ENCODE assay signal across 10 mouse cellular contexts in genomic region chr3:142645949-142646348, GRCm38 (mm10). TPM values are rescaled to one million over a fixed set of nuclear protein-coding genes. Genes with fewer than 3 reads are reported as not detected.
A peak's percentile ranks its signal among the peaks of the same experiment; 100 is the strongest.
DNase-seq lines count a peak whose midpoint lies in the region; ATAC-seq and TF ChIP-seq lines count a peak whose summit lies in the region.
"Not testable (repeated sequence)": the region's sequence is repeated elsewhere in the genome, so short reads cannot be mapped to it uniquely, and the experiment has no call there.
"Had no signal": no experiment of that assay in that cellular context is flagged by ENCODE, and none has a peak within 500 bp of the region (broad histone marks: within the 10 kb centered on the region; RNA-seq: fewer than 3 reads in every experiment).

No protein-coding gene starts in this region.

- not testable (repeated sequence) for H3K27me3 ChIP-seq in G1E (ENCODE audit: insufficient read depth, low read length); lung, postnatal 0 days (replicated peaks; ENCODE audit: insufficient read depth, low read length)

- WGBS in lung, postnatal 0 days, result 2% methylated on average over 2 of the region's 2 CpGs

- H3K4me3 ChIP-seq in G1E (ENCODE audit: low read depth, low read length); layer of hippocampus, adult 2 months; lung, postnatal 0 days (ENCODE audit: low read depth, low read length): not testable (repeated sequence)

- ATAC-seq in G1E (ENCODE audit: extremely low read depth, insufficient number of reproducible peaks, low FRiP score, poor library complexity, severe bottlenecking); lung, postnatal 0 days: not testable (repeated sequence)

- H3K4me1 ChIP-seq in G1E (ENCODE audit: insufficient read depth, low read depth, low read length); lung, postnatal 0 days (ENCODE audit: insufficient read depth, low read depth, low read length): not testable (repeated sequence)

- H3K9me3 ChIP-seq in G1E (replicated peaks); lung, postnatal 0 days (ENCODE audit: low read length): not testable (repeated sequence)

- not testable (repeated sequence) for H3K4me2 ChIP-seq in lung, postnatal 0 days (replicated peaks; ENCODE audit: low read depth, low read length)

- not testable (repeated sequence) for H3K9ac ChIP-seq in lung, postnatal 0 days (replicated peaks; ENCODE audit: low read depth)

- peak; percentile 15 for DNase-seq in G1E (ENCODE audit: low spot score)
- peak; percentile 67 for DNase-seq in c-Kit-positive CD71-negative TER-119-negative erythroid progenitor cells, embryonic 14.5 days (ENCODE audit: low read depth)
- DNase-seq in fibroblast of lung, adult 2 months (ENCODE audit: low read depth), result peak; percentile 73
- DNase-seq in heart, postnatal 4 days, result peak; percentile 78
- peak; percentile 56 to 80 for DNase-seq in layer of hippocampus, adult 2 months (ENCODE audit: low spot score in 2 of 2)
- peak; percentile 75 for DNase-seq in lung, postnatal 0 days (ENCODE audit: low spot score)
- peak; percentile 38 for DNase-seq in retina, postnatal 7 days (ENCODE audit: low read depth, low spot score)
- peak; percentile 31 to 68 for DNase-seq in thymus, postnatal 36 days

- peak; percentile 44; the same call in 1 of the 2 replicates for TF ChIP-seq CTCF in G1E (IDR thresholded peaks at IDR 0.05; ENCODE audit: low read depth, low read length)
- TF ChIP-seq CTCF in layer of hippocampus, adult 2 months (conservative IDR thresholded peaks at IDR 0.05), result peak; percentile 83
- peak; percentile 74 for TF ChIP-seq CTCF in lung, postnatal 0 days (IDR thresholded peaks at IDR 0.05)

- not testable (repeated sequence) for H3K36me3 ChIP-seq in G1E (replicated peaks); lung, postnatal 0 days (ENCODE audit: insufficient read depth, low read length)

- H3K27ac ChIP-seq in layer of hippocampus, adult 2 months; lung, postnatal 0 days (ENCODE audit: low read length): not testable (repeated sequence)

- TF ChIP-seq EP300 in lung, postnatal 0 days (IDR thresholded peaks at IDR 0.05), result not testable (repeated sequence)

RNA-seq across cellular contexts. Expression of gene Gbp2, which starts 25.5 kb away (rescaled TPM):
- total RNA-seq in G1E (2014; fragmentation: Nextera tagmentation) (0.29 and 0.30 TPM in 2 replicates), G1E (2017) (0.46 and 0.87 TPM in 2 replicates)
- not detected in 2 replicates for polyA plus RNA-seq in G1E (2012)
- total RNA-seq in heart, postnatal 4 days (2021), result 1 to 10 TPM; 4.5 to 5.5 TPM
- total RNA-seq in layer of hippocampus, adult 2 months (2021), result 1 to 10 TPM; 1.8 to 2.3 TPM
- polyA plus RNA-seq in lung, postnatal 0 days (2015; fragmentation: Nextera tagmentation; extraction: Ambion mirVana), result 8.3 and 9.5 TPM in 2 replicates

RNA-seq across cellular contexts. Expression of gene Gbp2b, which starts 51.3 kb away (rescaled TPM):
- 0.44 TPM in 1 of 2 replicates, not detected in the other for total RNA-seq in G1E (2014; fragmentation: Nextera tagmentation)
- 0.41 and 0.44 TPM in 2 replicates for total RNA-seq in G1E (2017)
- polyA plus RNA-seq in G1E (2012), result not detected in 2 replicates
- under 1 TPM in 1 of 2 experiments, not detected in 1; 0.09 TPM for total RNA-seq in heart, postnatal 4 days (2021)
- not detected for total RNA-seq in layer of hippocampus, adult 2 months (2021)
- polyA plus RNA-seq in lung, postnatal 0 days (2015; fragmentation: Nextera tagmentation; extraction: Ambion mirVana), result 0.05 TPM in 2 replicates
- polyA plus RNA-seq: hindbrain, embryonic 13.5 days; midbrain, embryonic 12.5 days had no signal

RNA-seq across cellular contexts. Expression of gene Kyat3, which starts 54.9 kb away (rescaled TPM):
- total RNA-seq in G1E (2014; fragmentation: Nextera tagmentation) (not detected in 2 replicates), G1E (2017) (0.17 and 0.22 TPM in 2 replicates)
- polyA plus RNA-seq in G1E (2012), result not detected in 2 replicates
- 1 to 10 TPM; 5.7 to 6.1 TPM for total RNA-seq in heart, postnatal 4 days (2021)
- total RNA-seq in layer of hippocampus, adult 2 months (2021), result 1 to 10 TPM; 6.4 to 7.6 TPM
- 4.6 and 5.7 TPM in 2 replicates for polyA plus RNA-seq in lung, postnatal 0 days (2015; fragmentation: Nextera tagmentation; extraction: Ambion mirVana)

Comparison
In these comparisons a context has a peak if more than half of its experiments do, and no peak if none do; other contexts are left out.
1. DNase-seq: peak in every context shown above with its lines; median percentile 78 in heart, postnatal 4 days; 75 in lung, postnatal 0 days; 73 in fibroblast of lung, adult 2 months; 68 in layer of hippocampus, adult 2 months; 67 in c-Kit-positive CD71-negative TER-119-negative erythroid progenitor cells, embryonic 14.5 days; 50 in thymus, postnatal 36 days; 38 in retina, postnatal 7 days; 15 in G1E.
2. RNA of gene Kyat3, which starts 54.9 kb away (total RNA-seq): 6.4 to 7.6 TPM in layer of hippocampus, adult 2 months and 5.7 to 6.1 TPM in heart, postnatal 4 days; 0.17 to 0.22 TPM in G1E; every median in the first group is over 4 times any median in the second.
3. Peak in every context shown above with its lines, with median percentiles within 50 percentile points of each other: CTCF ChIP-seq.